In genomic region chr10:110927491-110927890, GRCm38 (mm10) we compare ENCODE assay signal across 9 mouse cellular contexts. TPM values are rescaled to one million over a fixed set of nuclear protein-coding genes. Genes with fewer than 3 reads are reported as not detected.
A peak's percentile ranks its signal among the peaks of the same experiment; 100 is the strongest.
DNase-seq lines count a peak whose midpoint lies in the region; ATAC-seq lines count a peak whose summit lies in the region.
"Had no signal": no experiment of that assay in that cellular context is flagged by ENCODE, and none has a peak within 500 bp of the region (broad histone marks: within the 10 kb centered on the region; RNA-seq: fewer than 3 reads in every experiment).

No protein-coding gene starts in this region.

- H3K4me2 ChIP-seq in embryonic facial prominence, embryonic 15.5 days (replicated peaks) = peak overlapping the region; percentile 12; the same call in 1 of the 2 replicates

- H3K4me1 ChIP-seq in embryonic facial prominence, embryonic 15.5 days = peaks cover 67% of the 10 kb centered on the region

- H3K9ac ChIP-seq in embryonic facial prominence, embryonic 15.5 days = no peak overlapping the region
- H3K9ac ChIP-seq: liver, embryonic 14.5 days had no signal

- H3K9me3 ChIP-seq in embryonic facial prominence, embryonic 15.5 days (replicated peaks) = no peaks in the 10 kb centered on the region

- 0 out of 2 replicates have a peak, but pooled peaks have one; percentile 39 for ATAC-seq in embryonic facial prominence, embryonic 15.5 days (ENCODE audit: insufficient number of reproducible peaks, low FRiP score, low TSS enrichment, low read depth)

- H3K36me3 ChIP-seq in embryonic facial prominence, embryonic 15.5 days = no peaks in the 10 kb centered on the region

- WGBS in embryonic facial prominence, embryonic 15.5 days = 27% methylated on average over 11 of the region's 11 CpGs

- DNase-seq in layer of hippocampus, adult 18-20 months (ENCODE audit: low spot score in 2 of 2) = peak; percentile 55 to 74
- no peak for DNase-seq in layer of hippocampus, postnatal 25 days (ENCODE audit: extremely low spot score in 1 of 2, low spot score in 1 of 2)
- DNase-seq in adrenal gland, postnatal 25 days = peak; percentile 38
- DNase-seq in layer of hippocampus, postnatal 36 days = peak; percentile 33 to 46
- no peak for DNase-seq in right cerebral cortex, postnatal 36 days (ENCODE audit: low spot score in 2 of 2)
- DNase-seq in thymus, postnatal 36 days = no peak
- DNase-seq in right cerebral cortex, postnatal 25 days = no peak

- H3K27ac ChIP-seq in embryonic facial prominence, embryonic 15.5 days (replicated peaks) = peak overlapping the region; percentile 52
- H3K27ac ChIP-seq: liver, embryonic 14.5 days had no signal

- H3K27me3 ChIP-seq in embryonic facial prominence, embryonic 15.5 days = no peaks in the 10 kb centered on the region

- H3K4me3 ChIP-seq in embryonic facial prominence, embryonic 15.5 days (replicated peaks) = no peak overlapping the region

RNA-seq across cellular contexts. Expression of gene Csrp2, which starts 7.9 kb away (rescaled TPM):
- 10 to 100 TPM; 15.0 to 16.5 TPM for total RNA-seq in layer of hippocampus, adult 18-20 months (2021)
- total RNA-seq in layer of hippocampus, postnatal 25 days (2021) = 10 to 100 TPM; 27.3 to 29.7 TPM
- 219 and 236 TPM in 2 replicates for total RNA-seq in adrenal gland, postnatal 25 days (2021)
- polyA plus RNA-seq in embryonic facial prominence, embryonic 15.5 days (2015; fragmentation: Nextera tagmentation; extraction: Ambion mirVana) = 146 and 148 TPM in 2 replicates
- 10 to 100 TPM; 24.7 to 26.1 TPM for total RNA-seq in layer of hippocampus, postnatal 36 days (2021)

Comparison
In these comparisons a context has a peak if more than half of its experiments do, and no peak if none do; other contexts are left out.
1. DNase-seq: peak in layer of hippocampus, adult 18-20 months (2 of 2), adrenal gland, postnatal 25 days (single experiment) and layer of hippocampus, postnatal 36 days (2 of 2); none in layer of hippocampus, postnatal 25 days (0 of 2), right cerebral cortex, postnatal 36 days (0 of 2), thymus, postnatal 36 days (0 of 2) and right cerebral cortex, postnatal 25 days (single experiment).